Mouse (Mus musculus) hindbrain, postnatal 0 days (tissue): ENCODE measurements around the gene Anxa4. TPM values are rescaled to one million over a fixed set of nuclear protein-coding genes. Genes with fewer than 3 reads are reported as not detected.

ENCODE experiments used
- ATAC-seq: fragments of 200-750 bp; cut with Nextera tagmentation; 2 replicates; pipeline ENCODE4 v1.8.0; 2017; ENCODE audit warnings: mild to moderate bottlenecking, moderate TSS enrichment, moderate library complexity
- DNase-seq: peaks from one replicate; pipeline ENCODE4 v3.0.0-alpha.2; 2015; ENCODE audit warnings: low spot score
- H3K27ac ChIP-seq: fragments of 300-500 bp; sonication (generic); 2 replicates; pipeline ENCODE4 v1.5.1; 2014; ENCODE audit warnings: mild to moderate bottlenecking
- H3K27me3 ChIP-seq: fragments of 300-500 bp; sonication (generic); 2 replicates; pipeline ENCODE4 v1.6.1; 2014; ENCODE audit warnings: low read length, mixed read lengths; ENCODE audit not compliant: insufficient read depth
- H3K36me3 ChIP-seq: fragments of 300-500 bp; sonication (generic); 2 replicates; pipeline ENCODE4 v1.6.1; 2014; ENCODE audit warnings: low read length, mixed read lengths; ENCODE audit not compliant: insufficient read depth
- H3K4me1 ChIP-seq: fragments of 300-500 bp; sonication (generic); 2 replicates; pipeline ENCODE4 v1.6.1; 2014; ENCODE audit warnings: antibody characterized with exemption, low read length, mixed read lengths; ENCODE audit not compliant: insufficient read depth
- H3K4me2 ChIP-seq: fragments of 300-500 bp; sonication (generic); 2 replicates; pipeline ENCODE4 v1.6.1; 2014; ENCODE audit warnings: low read depth, mild to moderate bottlenecking, low read length, moderate library complexity, mixed read lengths
- H3K4me3 ChIP-seq: fragments of 300-500 bp; sonication (generic); 2 replicates; pipeline ENCODE4 v1.5.1; 2014; ENCODE audit warnings: low read length
- H3K9ac ChIP-seq: fragments of 300-500 bp; sonication (generic); replicated peaks from 2 replicates; pipeline ENCODE4 v1.6.1; 2014; ENCODE audit warnings: mild to moderate bottlenecking, low read length, moderate library complexity, mixed read lengths
- H3K9me3 ChIP-seq: fragments of 300-500 bp; sonication (generic); 2 replicates; pipeline ENCODE4 v1.6.1; 2016; ENCODE audit warnings: low read length, mixed read lengths
- CTCF ChIP-seq: IDR thresholded peaks from 2 replicates; pipeline ENCODE4 v1.5.1; 2016; ENCODE audit warnings: antibody characterized with exemption, control low read depth, low read depth
- WGBS: fragments of 180-500 bp; shearing (Covaris S2); extraction: QIAGEN DNeasy Blood & Tissue Kit; methylation state at CpG from one replicate; pipeline ENCODE4 v1.1.7; 2014; 5-methylcytosine and 5-hydroxymethylcytosine counted together
- polyA plus RNA-seq: library from polyadenylated mRNA; unstranded; fragments of >200 nt; fragmentation: Nextera tagmentation; extraction: Ambion mirVana; gene quantifications from 2 replicates; pipeline ENCODE4 v1.2.1, GENCODE M21; 2015
- total RNA-seq: library from RNA; depleted of rRNA; stranded (reverse); fragments of >200 nt; gene quantifications from 2 replicates; pipeline ENCODE4 v1.2.3, GENCODE M21; 2014

The Anxa4 gene
- total and polyA plus RNA-seq, 2 experiments from 2014 or later, result 2.1 to 6.4 TPM

GRCm38 (mm10) chr6:86765637-86766059 is 27.7 kb downstream of the Anxa4 start:
- Histone ChIP-seq H3K4me3 (no peak overlapping the region), H3K27ac (no peak overlapping the region), H3K9me3 (no peaks in the 10 kb centered on the region), H3K9ac (no peak overlapping the region), H3K27me3 (no peaks in the 10 kb centered on the region), H3K36me3 (no peaks in the 10 kb centered on the region), H3K4me2 (no peak overlapping the region), H3K4me1 (no peaks in the 10 kb centered on the region)
- DNase-seq, result no peak
- 77% methylated on average over 6 of the region's 6 CpGs for WGBS
- no peak for ATAC-seq
- no peak for TF ChIP-seq CTCF

GRCm38 (mm10) chr6:86754105-86754863 is 39.1 kb downstream of the Anxa4 start:
- Histone ChIP-seq H3K27ac (no peak overlapping the region), H3K4me3 (no peak overlapping the region), H3K36me3 (no peaks in the 10 kb centered on the region), H3K4me1 (no peaks in the 10 kb centered on the region), H3K9ac (no peak overlapping the region), H3K9me3 (no peaks in the 10 kb centered on the region), H3K4me2 (no peak overlapping the region), H3K27me3 (no peaks in the 10 kb centered on the region)
- TF ChIP-seq CTCF, result no peak
- DNase-seq (no peak), ATAC-seq (no peak)
- WGBS, result 91% methylated on average over 10 of the region's 10 CpGs

- Histone ChIP-seq H3K36me3 (no peaks in the 10 kb centered on the region), H3K4me2 (no peak overlapping the region), H3K4me3 (no peak overlapping the region), H3K9me3 (no peaks in the 10 kb centered on the region), H3K27ac (no peak overlapping the region), H3K9ac (no peak overlapping the region), H3K4me1 (no peaks in the 10 kb centered on the region), H3K27me3 (no peaks in the 10 kb centered on the region)
- TF ChIP-seq CTCF, result no peak
- ATAC-seq (no peak), DNase-seq (no peak)
- WGBS, result 86% methylated on average over 5 of the region's 5 CpGs
These were observed 40.4 kb downstream of the Anxa4 start for GRCm38 (mm10) chr6:86752843-86753485.

GRCm38 (mm10) chr6:86750961-86751360 is 42.4 kb downstream of the Anxa4 start:
- H3K27me3 ChIP-seq, result no peaks in the 10 kb centered on the region
- 94% methylated on average over 4 of the region's 4 CpGs for WGBS
- no peaks in the 10 kb centered on the region for H3K36me3 ChIP-seq
- no peak for ATAC-seq
- TF ChIP-seq CTCF, result no peak
- H3K4me3 ChIP-seq, result no peak overlapping the region
- DNase-seq, result peak; percentile 3
- H3K9ac ChIP-seq, result no peak overlapping the region
- H3K27ac ChIP-seq, result no peak overlapping the region
- H3K4me2 ChIP-seq, result no peak overlapping the region
- no peaks in the 10 kb centered on the region for H3K9me3 ChIP-seq
- no peaks in the 10 kb centered on the region for H3K4me1 ChIP-seq

- DNase-seq (no peak), ATAC-seq (no peak)
- WGBS, result 81% methylated on average over 4 of the region's 4 CpGs
- H3K4me3 ChIP-seq, result no peak overlapping the region
- H3K4me1 ChIP-seq, result no peaks in the 10 kb centered on the region
- H3K9ac ChIP-seq, result no peak overlapping the region
- no peaks in the 10 kb centered on the region for H3K36me3 ChIP-seq
- no peaks in the 10 kb centered on the region for H3K27me3 ChIP-seq
- TF ChIP-seq CTCF, result no peak
- H3K4me2 ChIP-seq, result no peak overlapping the region
- no peaks in the 10 kb centered on the region for H3K9me3 ChIP-seq
- H3K27ac ChIP-seq, result no peak overlapping the region
These were observed 43.6 kb downstream of the Anxa4 start for GRCm38 (mm10) chr6:86749817-86750216.

- DNase-seq, result peak; percentile 80
- H3K4me2 ChIP-seq, result no peak overlapping the region
- H3K4me1 ChIP-seq, result no peaks in the 10 kb centered on the region
- no peak for ATAC-seq
- H3K36me3 ChIP-seq, result no peaks in the 10 kb centered on the region
- no peak overlapping the region for H3K9ac ChIP-seq
- no peaks in the 10 kb centered on the region for H3K27me3 ChIP-seq
- H3K4me3 ChIP-seq, result no peak overlapping the region
- no peaks in the 10 kb centered on the region for H3K9me3 ChIP-seq
- no peak overlapping the region for H3K27ac ChIP-seq
- peak; percentile 88 for TF ChIP-seq CTCF
These were observed 46.2 kb downstream of the Anxa4 start for GRCm38 (mm10) chr6:86747171-86747570.

- H3K36me3 ChIP-seq, result no peaks in the 10 kb centered on the region
- H3K4me1 ChIP-seq, result no peaks in the 10 kb centered on the region
- no peak overlapping the region for H3K4me3 ChIP-seq
- H3K27me3 ChIP-seq, result no peaks in the 10 kb centered on the region
- ATAC-seq (no peak), DNase-seq (no peak)
- H3K27ac ChIP-seq, result no peak overlapping the region
- no peaks in the 10 kb centered on the region for H3K9me3 ChIP-seq
- WGBS, result 31% methylated on average over 3 of the region's 3 CpGs
- no peak overlapping the region for H3K4me2 ChIP-seq
- no peak for TF ChIP-seq CTCF
- H3K9ac ChIP-seq, result no peak overlapping the region
These were observed 52.7 kb downstream of the Anxa4 start for GRCm38 (mm10) chr6:86740652-86741051.
